25 mouse cellular contexts compared by ENCODE assay signal in genomic region chr2:70871466-70872022, GRCm38 (mm10). TPM values are rescaled to one million over a fixed set of nuclear protein-coding genes. Genes with fewer than 3 reads are reported as not detected.
DNase-seq lines count a peak whose midpoint lies in the region; ATAC-seq and TF ChIP-seq lines count a peak whose summit lies in the region.
"Had no signal": no experiment of that assay in that cellular context is flagged by ENCODE, and none has a peak within 500 bp of the region (broad histone marks: within the 10 kb centered on the region; RNA-seq: fewer than 3 reads in every experiment).

No protein-coding gene starts in this region.

- intact Hi-C loops in heart, postnatal 14 days (cut with DNase I): no loop called here

- TF ChIP-seq CTCF in bone marrow macrophage, adult 2 months (IDR thresholded peaks at IDR 0.05; ENCODE audit: low read depth, low read length): peak; percentile 11; the same call in 1 of the 2 replicates

- ATAC-seq in heart, embryonic 11.5 days (replicated peaks; ENCODE audit: insufficient number of reproducible peaks, low FRiP score, low TSS enrichment): no peak
- ATAC-seq in kidney, embryonic 16.5 days (ENCODE audit: low FRiP score, low TSS enrichment): no peak
- ATAC-seq: forebrain, embryonic 15.5 days had no signal

- WGBS in heart, embryonic 11.5 days (ENCODE audit: insufficient replicate concordance): 27% methylated on average over 8 of the region's 8 CpGs
- WGBS in kidney, embryonic 16.5 days: 62% methylated on average over 8 of the region's 8 CpGs

- peak overlapping the region; percentile 22; the same call in 1 of the 2 replicates for H3K4me2 ChIP-seq in heart, embryonic 11.5 days
- H3K4me2 ChIP-seq in kidney, embryonic 16.5 days (replicated peaks; ENCODE audit: low read depth, low read length): no peak overlapping the region
- H3K4me2 ChIP-seq: forebrain, embryonic 15.5 days; lung, embryonic 14.5 days; neural tube, embryonic 13.5 days; stomach, embryonic 15.5 days had no signal

- H3K36me3 ChIP-seq in heart, embryonic 11.5 days (ENCODE audit: control insufficient read depth, insufficient read depth, low read length): no peaks in the 10 kb centered on the region
- H3K36me3 ChIP-seq in kidney, embryonic 16.5 days (ENCODE audit: insufficient read depth, low read length): no peaks in the 10 kb centered on the region
- H3K36me3 ChIP-seq: forebrain, embryonic 15.5 days; midbrain, embryonic 10.5 days; neural tube, embryonic 13.5 days; stomach, embryonic 15.5 days had no signal

- H3K9me3 ChIP-seq in heart, embryonic 11.5 days (replicated peaks; ENCODE audit: control insufficient read depth, low read length): no peaks in the 10 kb centered on the region
- H3K9me3 ChIP-seq in kidney, embryonic 16.5 days (ENCODE audit: low read length): no peaks in the 10 kb centered on the region
- H3K9me3 ChIP-seq: forebrain, embryonic 15.5 days; midbrain, embryonic 10.5 days; neural tube, embryonic 13.5 days; stomach, embryonic 15.5 days had no signal

- no peak for TF ChIP-seq POLR2A in bone marrow macrophage, adult 2 months (IDR thresholded peaks at IDR 0.05; ENCODE audit: borderline replicate concordance, low read depth, low read length)

- no peak overlapping the region for H3K27ac ChIP-seq in heart, embryonic 11.5 days (ENCODE audit: low read depth, low read length)
- no peak overlapping the region for H3K27ac ChIP-seq in bone marrow macrophage, adult 2 months (ENCODE audit: insufficient read depth, low read depth, low read length)
- H3K27ac ChIP-seq in kidney, embryonic 16.5 days (ENCODE audit: low read length): no peak overlapping the region
- H3K27ac ChIP-seq: forebrain, embryonic 15.5 days; layer of hippocampus, adult 2 months; left cerebral cortex, adult 2 months; midbrain, embryonic 10.5 days; neural tube, embryonic 13.5 days; stomach, embryonic 15.5 days had no signal

- H3K4me3 ChIP-seq in heart, embryonic 11.5 days (ENCODE audit: low read depth, low read length): no peak overlapping the region
- no peak overlapping the region for H3K4me3 ChIP-seq in bone marrow macrophage, adult 2 months (ENCODE audit: insufficient read depth, low read length)
- H3K4me3 ChIP-seq in kidney, embryonic 16.5 days (ENCODE audit: low read length): no peak overlapping the region
- H3K4me3 ChIP-seq: forebrain, embryonic 15.5 days; layer of hippocampus, adult 2 months; left cerebral cortex, adult 2 months; midbrain, embryonic 10.5 days; neural tube, embryonic 13.5 days; stomach, embryonic 15.5 days had no signal

- peaks cover 11% of the 10 kb centered on the region; the same call in 1 of the 2 replicates for H3K4me1 ChIP-seq in heart, embryonic 11.5 days (ENCODE audit: control insufficient read depth, insufficient read depth, low read length)
- peaks cover 21% of the 10 kb centered on the region for H3K4me1 ChIP-seq in bone marrow macrophage, adult 2 months (ENCODE audit: control insufficient read depth, insufficient read depth, low read length)
- H3K4me1 ChIP-seq in kidney, embryonic 16.5 days (ENCODE audit: insufficient read depth, low read length): no peaks in the 10 kb centered on the region
- H3K4me1 ChIP-seq: stomach, embryonic 15.5 days had no signal

- no peak overlapping the region for H3K9ac ChIP-seq in heart, embryonic 11.5 days (ENCODE audit: low read depth, low read length)
- no peak overlapping the region for H3K9ac ChIP-seq in kidney, embryonic 16.5 days (replicated peaks; ENCODE audit: low read length)
- H3K9ac ChIP-seq: forebrain, embryonic 15.5 days; lung, embryonic 14.5 days; neural tube, embryonic 13.5 days; stomach, embryonic 15.5 days had no signal

- no peak for DNase-seq in heart, postnatal 14 days
- DNase-seq in thymus, postnatal 0 days (ENCODE audit: low spot score): peak; percentile 59
- DNase-seq in thymus, postnatal 10 days (ENCODE audit: low spot score in 2 of 2): no peak
- DNase-seq in left cerebral cortex, adult 11 months (ENCODE audit: low spot score): no peak
- DNase-seq: adrenal gland, postnatal 25 days; cerebellum, adult 2 months; gastrocnemius, postnatal 14 days; heart, adult 18-20 months; heart, postnatal 4 days; kidney, adult 18-20 months; kidney, postnatal 14 days; left cerebral cortex, postnatal 4 days; lung, embryonic 14.5 days; lung, postnatal 36 days; right cerebral cortex, postnatal 14 days; thymus, adult 2 months had no signal

- no peaks in the 10 kb centered on the region for H3K27me3 ChIP-seq in heart, embryonic 11.5 days (ENCODE audit: control insufficient read depth, insufficient read depth, low read length)
- H3K27me3 ChIP-seq in kidney, embryonic 16.5 days (ENCODE audit: insufficient read depth, low read length): no peaks in the 10 kb centered on the region
- H3K27me3 ChIP-seq: forebrain, embryonic 15.5 days; neural tube, embryonic 13.5 days; stomach, embryonic 15.5 days had no signal

RNA-seq across cellular contexts. Expression of gene Tlk1, which starts 46.0 kb away (rescaled TPM):
- polyA plus RNA-seq in heart, embryonic 11.5 days (2014; fragmentation: Nextera tagmentation; extraction: Ambion mirVana): 34.2 and 39.4 TPM in 2 replicates
- total RNA-seq in heart, postnatal 14 days (2021): 10 to 100 TPM; 34.7 to 37.8 TPM
- 37.0 and 45.3 TPM in 2 replicates for polyA plus RNA-seq in thymus, postnatal 0 days (2015; fragmentation: Nextera tagmentation; extraction: Ambion mirVana)
- polyA plus RNA-seq in bone marrow macrophage, adult 2 months (2012; ENCODE audit: insufficient read depth, insufficient read length, missing spikeins): 44.3 and 52.2 TPM in 2 replicates
- polyA plus RNA-seq in kidney, embryonic 16.5 days (2015; fragmentation: Nextera tagmentation; extraction: Ambion mirVana): 25.0 and 28.6 TPM in 2 replicates
